Mouse (Mus musculus) heart, postnatal 0 days (tissue): ENCODE measurements at regions not wholly inside any gene's neighbourhood (a gene's known extent, or its start where the extent isn't known, plus 50 kb on each side); places are given as distances from the start of the nearest gene placed in this dataset.

Source experiments
- CTCF ChIP-seq: IDR thresholded peaks from 2 replicates; pipeline ENCODE4 v1.5.1; 2016; ENCODE audit warnings: antibody characterized with exemption, control low read depth, low read depth
- EP300 ChIP-seq: IDR thresholded peaks from 2 replicates; pipeline ENCODE4 v1.6.1; 2016; ENCODE audit warnings: antibody characterized with exemption, low read depth

GRCm38 (mm10) chr9:31980459-31980858, 67.2 kb upstream of the Barx2 start:
- TF ChIP-seq CTCF (no peak), EP300 (peak; percentile 44; the same call in 1 of the 2 replicates)
